Mouse (Mus musculus): Measurements from ENCODE around the gene Stard3nl. TPM values are rescaled to one million over a fixed set of nuclear protein-coding genes. Genes with fewer than 3 reads are reported as not detected.

Gene Stard3nl
- total RNA-seq (2017) = 20.4 and 25.0 TPM in 2 replicates

GRCm38 (mm10) chr13:19395688-19396354, at the start of gene Stard3nl:
Gene Stard3nl (minus strand): TSS chr13:19395795.
- ATAC-seq (ENCODE audit: extremely low read depth, insufficient number of reproducible peaks, low FRiP score, poor library complexity, severe bottlenecking) = peak; percentile 100

- ATAC-seq (ENCODE audit: extremely low read depth, insufficient number of reproducible peaks, low FRiP score, poor library complexity, severe bottlenecking) = no peak
These were observed 42.4 kb upstream of the Stard3nl start for GRCm38 (mm10) chr13:19438040-19438439.

- ATAC-seq (ENCODE audit: extremely low read depth, insufficient number of reproducible peaks, low FRiP score, poor library complexity, severe bottlenecking) = no peak
These were observed 34.3 kb upstream of the Stard3nl start for GRCm38 (mm10) chr13:19429812-19430370.

- ATAC-seq (ENCODE audit: extremely low read depth, insufficient number of reproducible peaks, low FRiP score, poor library complexity, severe bottlenecking) = no peak
These were observed 32.5 kb upstream of the Stard3nl start for GRCm38 (mm10) chr13:19428076-19428475.

GRCm38 (mm10) chr13:19424563-19424962, 29.0 kb upstream of the Stard3nl start:
- no peak for ATAC-seq (ENCODE audit: extremely low read depth, insufficient number of reproducible peaks, low FRiP score, poor library complexity, severe bottlenecking)

GRCm38 (mm10) chr13:19422521-19422920, 26.9 kb upstream of the Stard3nl start:
- no peak for ATAC-seq (ENCODE audit: extremely low read depth, insufficient number of reproducible peaks, low FRiP score, poor library complexity, severe bottlenecking)

- peak; percentile 51; the same call in 1 of the 2 replicates for ATAC-seq (ENCODE audit: extremely low read depth, insufficient number of reproducible peaks, low FRiP score, poor library complexity, severe bottlenecking)
These were observed 22.4 kb upstream of the Stard3nl start for GRCm38 (mm10) chr13:19417885-19418521.

GRCm38 (mm10) chr13:19415894-19416531, 20.4 kb upstream of the Stard3nl start:
- ATAC-seq (ENCODE audit: extremely low read depth, insufficient number of reproducible peaks, low FRiP score, poor library complexity, severe bottlenecking) = peak; percentile 61

- ATAC-seq (ENCODE audit: extremely low read depth, insufficient number of reproducible peaks, low FRiP score, poor library complexity, severe bottlenecking) = no peak
These were observed 19.7 kb upstream of the Stard3nl start for GRCm38 (mm10) chr13:19415337-19415736.

GRCm38 (mm10) chr13:19412334-19412939, 16.8 kb upstream of the Stard3nl start:
- no peak for ATAC-seq (ENCODE audit: extremely low read depth, insufficient number of reproducible peaks, low FRiP score, poor library complexity, severe bottlenecking)

GRCm38 (mm10) chr13:19411886-19412285, 16.3 kb upstream of the Stard3nl start:
- ATAC-seq (ENCODE audit: extremely low read depth, insufficient number of reproducible peaks, low FRiP score, poor library complexity, severe bottlenecking) = no peak

GRCm38 (mm10) chr13:19410694-19411093, 15.1 kb upstream of the Stard3nl start:
- ATAC-seq (ENCODE audit: extremely low read depth, insufficient number of reproducible peaks, low FRiP score, poor library complexity, severe bottlenecking) = no peak

- ATAC-seq (ENCODE audit: extremely low read depth, insufficient number of reproducible peaks, low FRiP score, poor library complexity, severe bottlenecking) = no peak
These were observed 12.4 kb upstream of the Stard3nl start for GRCm38 (mm10) chr13:19407953-19408352.

- no peak for ATAC-seq (ENCODE audit: extremely low read depth, insufficient number of reproducible peaks, low FRiP score, poor library complexity, severe bottlenecking)
These were observed 9.0 kb upstream of the Stard3nl start for GRCm38 (mm10) chr13:19404623-19405022.

GRCm38 (mm10) chr13:19394798-19395687, 552 bp downstream of the Stard3nl start:
- ATAC-seq (ENCODE audit: extremely low read depth, insufficient number of reproducible peaks, low FRiP score, poor library complexity, severe bottlenecking) = peak; percentile 10; the same call in 1 of the 2 replicates

- no peak for ATAC-seq (ENCODE audit: extremely low read depth, insufficient number of reproducible peaks, low FRiP score, poor library complexity, severe bottlenecking)
These were observed 1.4 kb downstream of the Stard3nl start for GRCm38 (mm10) chr13:19394171-19394570.

GRCm38 (mm10) chr13:19393731-19394130, 1.9 kb downstream of the Stard3nl start:
- ATAC-seq (ENCODE audit: extremely low read depth, insufficient number of reproducible peaks, low FRiP score, poor library complexity, severe bottlenecking) = no peak

GRCm38 (mm10) chr13:19391608-19392007, 4.0 kb downstream of the Stard3nl start:
- ATAC-seq (ENCODE audit: extremely low read depth, insufficient number of reproducible peaks, low FRiP score, poor library complexity, severe bottlenecking) = no peak

All from neutrophil, adult 5-6 weeks (primary cell).